Mouse (Mus musculus) CD4-positive, CD25-positive, alpha-beta regulatory T cell, adult 4 months (primary cell): ENCODE results near the gene Scarf1. TPM values are rescaled to one million over a fixed set of nuclear protein-coding genes. Genes with fewer than 3 reads are reported as not detected.

Experiments used
- ATAC-seq: one replicate; pipeline ENCODE4 v1.8.0; 2017
- polyA plus RNA-seq, 2 experiments: library from polyadenylated mRNA; unstranded; fragments of 100-300 nt; shearing (Covaris generic); gene quantifications; one replicate each; pipeline ENCODE4 v1.2.1; 2017

Gene Scarf1
- polyA plus RNA-seq, 2 experiments from 2014 or later, result 0.85 to 0.91 TPM

GRCm38 (mm10) chr11:75512301-75513018 lies 880 bp upstream of the Scarf1 start:
- no peak for ATAC-seq

- no peak for ATAC-seq
Observed at GRCm38 (mm10) chr11:75515186-75515585, 1.8 kb downstream of the Scarf1 start.

DNA sequence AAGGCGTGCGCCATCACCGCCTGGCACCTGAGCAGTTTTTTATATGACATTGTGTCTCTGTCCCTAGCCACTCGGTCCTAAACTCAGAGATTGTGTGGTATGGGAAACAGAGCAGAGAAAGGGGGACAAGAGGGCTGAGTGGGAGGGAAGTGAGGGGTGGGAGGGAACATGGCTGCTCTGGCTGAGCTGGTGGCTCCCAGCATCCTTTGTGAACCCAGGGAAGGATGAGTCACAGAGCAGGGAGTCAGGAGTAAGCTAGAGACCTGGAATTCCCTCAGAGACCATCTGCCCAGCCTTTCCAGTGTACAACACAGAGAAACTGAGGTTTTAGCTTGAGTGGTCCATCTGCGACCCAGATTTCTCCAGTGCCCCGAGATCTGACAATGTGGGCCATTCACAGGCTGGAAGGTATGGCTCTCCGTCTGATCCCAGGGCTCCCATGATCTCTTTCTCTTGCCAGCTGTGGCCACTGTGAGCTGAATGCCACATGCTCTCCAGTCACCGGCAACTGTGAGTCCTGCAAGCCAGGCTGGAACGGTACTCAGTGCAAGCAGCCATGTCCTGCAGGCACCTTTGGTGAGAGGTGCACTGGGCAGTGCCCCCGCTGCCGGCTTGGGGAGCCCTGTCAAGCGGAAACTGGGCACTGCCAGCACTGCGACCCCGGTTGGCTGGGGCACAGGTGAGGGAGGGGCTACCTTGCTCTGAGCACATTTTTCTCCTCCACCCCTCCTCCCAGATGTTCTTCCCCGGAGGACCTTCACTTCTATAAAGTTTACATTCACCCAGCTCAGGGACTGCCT lies 6.7 kb downstream of the Scarf1 start:
- ATAC-seq, result no peak

DNA sequence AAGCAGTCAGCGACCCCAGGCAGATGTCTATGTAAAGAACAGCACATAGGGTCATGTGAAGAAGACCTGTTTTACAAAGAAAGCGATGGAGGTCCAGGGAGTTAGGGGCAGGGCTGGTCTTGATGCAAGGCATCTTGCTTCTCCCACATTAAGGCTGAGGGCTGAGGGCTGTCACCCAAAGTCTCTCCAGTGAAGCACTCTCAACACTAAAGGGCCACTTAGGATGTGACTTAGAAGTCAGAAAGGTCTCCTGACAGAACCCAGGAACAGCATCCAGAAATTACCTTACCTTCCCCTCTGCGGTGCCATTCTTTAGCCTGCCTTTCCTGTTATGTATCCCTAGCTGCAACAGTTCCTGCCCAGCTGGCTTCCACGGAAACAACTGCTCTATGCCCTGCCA lies 8.3 kb downstream of the Scarf1 start:
- no peak for ATAC-seq

DNA sequence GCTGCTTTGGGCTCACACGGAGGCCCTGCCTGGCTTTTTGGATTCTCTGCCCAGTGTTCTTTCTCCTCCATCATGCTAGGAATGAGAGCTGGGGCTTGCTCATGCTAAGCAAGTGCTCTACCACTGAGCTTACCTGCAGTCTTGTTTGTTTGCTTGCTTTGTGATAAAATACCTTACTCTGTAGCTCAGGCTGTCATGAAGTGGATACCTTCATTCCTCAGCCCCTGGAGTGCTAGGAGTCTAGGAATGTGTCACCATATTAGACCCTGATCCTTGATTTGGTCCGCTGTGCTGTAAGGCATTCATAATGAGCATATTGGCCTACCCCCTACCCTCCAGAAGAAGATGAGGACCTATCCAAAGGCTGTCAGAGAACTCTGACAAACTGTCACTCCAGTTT lies 9.5 kb downstream of the Scarf1 start:
- no peak for ATAC-seq

- ATAC-seq, result no peak
Observed at GRCm38 (mm10) chr11:75525531-75526125, 12.3 kb downstream of the Scarf1 start.

DNA sequence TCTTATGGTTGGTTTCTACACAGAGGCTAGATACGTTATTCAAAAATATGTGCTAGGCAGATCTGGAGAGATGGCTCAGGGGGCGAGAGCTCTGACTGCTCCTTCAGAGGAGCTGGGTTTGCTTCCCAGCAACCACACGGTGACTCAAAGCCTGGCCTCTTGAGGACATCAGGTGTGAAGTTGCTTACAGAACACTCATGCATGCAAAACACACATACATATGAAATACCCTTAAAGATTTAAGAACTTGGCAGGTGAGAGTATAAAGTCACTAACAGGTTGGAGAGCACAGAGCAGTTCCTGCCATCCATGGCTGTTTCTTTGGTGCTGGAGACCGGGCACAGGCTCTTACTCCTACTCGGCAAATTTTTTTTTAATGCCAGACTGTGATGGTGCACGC lies 13.6 kb downstream of the Scarf1 start:
- ATAC-seq, result no peak

- ATAC-seq, result no peak
Observed at GRCm38 (mm10) chr11:75529771-75530170, 16.4 kb downstream of the Scarf1 start.

GRCm38 (mm10) chr11:75530325-75530724 lies 17.0 kb downstream of the Scarf1 start:
- peak; percentile 27 for ATAC-seq

DNA sequence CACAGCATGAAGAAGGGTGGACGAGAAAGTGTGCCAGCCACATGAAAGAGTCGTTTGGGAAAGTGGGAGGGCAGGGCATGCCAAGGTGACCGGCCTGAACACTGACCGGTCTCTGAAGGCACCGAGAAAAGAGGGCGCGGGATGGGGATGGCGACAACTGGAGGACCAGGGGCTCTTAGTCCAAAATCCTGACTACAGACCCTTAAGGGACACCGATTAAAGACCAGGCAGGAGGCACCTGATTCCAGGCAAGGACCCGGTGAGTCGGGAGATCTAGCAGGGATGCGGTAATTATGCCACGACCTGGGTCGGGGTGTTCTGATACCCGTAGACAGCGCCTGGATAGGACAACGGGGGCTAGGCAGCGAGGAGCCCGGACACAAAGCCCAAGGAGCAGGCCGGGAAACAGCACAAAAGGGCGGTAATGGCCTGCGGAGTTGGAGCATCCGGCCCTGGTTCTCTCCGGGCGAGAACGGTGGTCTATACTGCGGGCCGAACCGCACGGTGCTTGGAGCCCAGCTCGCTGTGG lies 17.6 kb downstream of the Scarf1 start:
- no peak for ATAC-seq

- peak; percentile 76 for ATAC-seq
Observed at GRCm38 (mm10) chr11:75531469-75532242, 18.3 kb downstream of the Scarf1 start, which contains the start of gene Slc43a2. Gene Slc43a2 (plus strand): TSS chr11:75531694.

- ATAC-seq, result peak; percentile 46
Observed at GRCm38 (mm10) chr11:75532340-75533277, 19.3 kb downstream of the Scarf1 start.

GRCm38 (mm10) chr11:75533314-75534015 lies 20.1 kb downstream of the Scarf1 start:
- peak; percentile 12 for ATAC-seq

DNA sequence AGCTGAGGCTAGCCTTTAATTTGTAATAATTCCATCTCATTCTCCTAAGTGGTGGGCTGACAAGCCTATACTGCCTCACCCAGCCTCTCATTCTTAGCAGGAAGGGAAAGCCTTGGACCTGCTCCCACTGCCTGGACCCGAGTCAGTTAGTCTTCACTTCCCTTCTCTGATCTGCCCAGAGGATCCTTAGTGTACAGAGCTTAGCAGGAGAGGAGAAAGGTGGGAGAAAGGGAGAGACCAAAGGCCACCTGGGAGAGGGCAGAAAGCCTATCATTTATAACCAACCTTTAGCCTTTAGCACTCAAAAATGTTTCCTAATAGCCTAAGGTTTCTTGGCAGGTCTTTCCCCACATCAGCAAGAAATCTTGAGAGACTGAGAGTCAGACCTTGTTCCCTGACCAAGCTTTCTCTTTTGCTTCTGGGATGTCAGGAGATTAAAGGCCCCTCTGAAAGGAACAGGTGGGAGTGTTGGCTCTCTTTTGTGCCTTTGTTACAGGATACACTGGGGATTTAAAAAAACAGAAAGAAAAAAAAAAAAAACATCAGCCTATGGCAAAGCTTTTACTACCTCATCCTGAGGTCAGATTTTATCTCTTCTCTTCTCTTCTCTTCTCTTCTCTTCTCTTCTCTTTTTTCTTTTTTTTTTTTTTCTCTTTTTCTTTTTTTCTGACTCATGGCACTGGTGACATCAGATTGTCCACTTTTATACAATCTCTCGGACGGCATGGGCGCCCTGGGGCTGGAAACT lies 21.1 kb downstream of the Scarf1 start:
- no peak for ATAC-seq

DNA sequence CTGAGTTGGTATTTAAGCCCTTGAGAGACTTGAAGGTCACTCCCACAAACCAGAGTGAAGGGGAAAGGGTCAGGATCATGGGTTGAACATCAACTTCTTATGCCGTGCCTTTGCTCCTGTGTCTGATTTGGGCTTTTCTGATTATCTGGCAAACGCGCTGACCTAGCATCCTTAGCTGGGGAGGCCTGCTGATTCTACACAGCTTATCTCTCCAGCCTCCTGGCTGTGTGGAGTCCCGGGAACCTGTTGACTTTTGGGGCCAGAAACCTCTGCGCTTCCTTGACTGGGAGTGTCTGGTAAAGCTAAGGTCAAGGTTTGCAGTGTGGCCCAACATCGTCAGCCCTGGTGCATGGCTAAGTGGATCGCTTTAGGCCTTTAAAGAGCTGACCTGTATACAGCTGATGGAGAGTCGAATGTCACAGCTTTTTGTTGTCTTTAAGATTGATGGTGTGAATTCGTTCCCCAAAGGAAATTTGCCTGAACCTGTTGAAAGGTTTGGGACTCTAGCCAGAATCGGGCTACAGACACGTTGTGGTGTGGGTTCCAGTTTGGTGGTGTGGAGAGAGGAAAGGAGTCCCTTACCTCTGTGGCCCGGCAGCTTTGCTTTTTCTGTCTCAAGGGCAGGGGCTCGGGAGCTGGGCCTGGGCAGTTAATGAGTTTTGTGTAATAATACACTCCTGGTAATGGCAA lies 21.9 kb downstream of the Scarf1 start:
- no peak for ATAC-seq

GRCm38 (mm10) chr11:75536255-75537024 lies 23.1 kb downstream of the Scarf1 start:
- no peak for ATAC-seq

DNA sequence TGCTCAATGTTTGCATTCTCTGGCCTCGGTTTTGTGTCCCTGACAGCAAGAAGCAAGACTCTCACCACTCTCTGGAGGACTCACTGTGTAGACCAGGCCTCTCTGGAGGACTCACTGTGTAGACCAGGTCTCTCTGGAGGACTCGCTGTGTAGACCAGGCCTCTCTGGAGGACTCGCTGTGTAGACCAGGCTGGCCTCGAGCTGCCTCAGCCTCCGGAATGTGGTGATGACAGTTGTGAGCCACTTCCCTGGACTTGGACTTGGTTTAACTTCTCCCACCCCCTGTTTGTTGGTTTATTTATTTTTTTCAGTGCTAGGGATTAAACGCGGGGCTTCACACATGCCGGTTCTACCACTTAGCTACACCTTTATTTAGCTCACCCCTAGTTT lies 23.7 kb downstream of the Scarf1 start:
- no peak for ATAC-seq

DNA sequence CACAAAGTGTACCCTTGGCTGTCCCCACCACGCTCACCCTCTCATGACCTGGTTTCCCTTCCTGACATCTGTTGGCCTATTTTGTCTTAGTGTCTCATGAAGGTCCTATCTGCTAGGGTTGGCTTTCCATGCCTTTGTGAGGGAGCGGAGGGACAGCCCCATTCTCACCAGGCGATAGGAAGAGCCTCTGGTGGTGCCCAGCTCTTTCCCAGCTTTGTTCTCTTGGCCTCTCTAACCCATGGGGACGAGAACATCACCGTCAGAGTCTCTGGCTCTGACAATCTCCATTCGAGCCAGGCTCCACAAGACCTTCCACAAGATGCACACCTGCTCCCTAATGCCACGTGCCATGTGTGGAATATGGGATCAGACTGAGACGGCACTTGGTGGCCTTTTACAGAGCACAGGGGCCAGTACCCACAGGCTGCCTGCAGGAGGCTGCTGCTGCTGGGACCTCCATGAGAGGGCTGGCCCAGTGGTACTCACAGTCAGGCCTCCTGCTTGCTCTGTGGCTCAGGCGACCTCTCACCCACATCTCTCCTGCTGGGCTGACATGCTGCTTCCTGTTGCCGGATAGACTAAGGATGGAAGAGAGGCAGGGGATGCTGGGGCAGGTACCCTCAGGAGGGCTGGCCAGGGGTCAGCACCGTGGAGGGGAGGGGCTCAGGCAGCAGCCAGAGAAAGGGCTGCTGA lies 24.3 kb downstream of the Scarf1 start:
- ATAC-seq, result peak; percentile 30
